Comparison of ENCODE assay signal across 16 mouse cellular contexts in genomic region chr9:70987210-70987609, GRCm38 (mm10). TPM values are rescaled to one million over a fixed set of nuclear protein-coding genes. Genes with fewer than 3 reads are reported as not detected.
DNase-seq lines count a peak whose midpoint lies in the region; ATAC-seq and TF ChIP-seq lines count a peak whose summit lies in the region.
"Had no signal": no experiment of that assay in that cellular context is flagged by ENCODE, and none has a peak within 500 bp of the region (broad histone marks: within the 10 kb centered on the region; RNA-seq: fewer than 3 reads in every experiment).

No protein-coding gene starts in this region.

- H3K27me3 ChIP-seq in forebrain, embryonic 12.5 days = no peaks in the 10 kb centered on the region
- H3K27me3 ChIP-seq in forebrain, embryonic 16.5 days (replicated peaks; ENCODE audit: control insufficient read depth, insufficient read depth, low read length) = no peaks in the 10 kb centered on the region
- H3K27me3 ChIP-seq in liver, postnatal 0 days (ENCODE audit: insufficient read depth, low read length) = no peaks in the 10 kb centered on the region
- H3K27me3 ChIP-seq in liver, embryonic 12.5 days (replicated peaks) = no peaks in the 10 kb centered on the region; the same call in 1 of the 2 replicates
- no peaks in the 10 kb centered on the region for H3K27me3 ChIP-seq in Patski
- no peaks in the 10 kb centered on the region for H3K27me3 ChIP-seq in midbrain, embryonic 11.5 days (ENCODE audit: control insufficient read depth, insufficient read depth, low read length)
- H3K27me3 ChIP-seq: heart, embryonic 12.5 days; hindbrain, embryonic 15.5 days; limb, embryonic 12.5 days had no signal

- 35% methylated on average over 2 of the region's 2 CpGs for WGBS in forebrain, embryonic 12.5 days
- WGBS in forebrain, embryonic 16.5 days = 45% methylated on average over 2 of the region's 2 CpGs
- WGBS in liver, postnatal 0 days (ENCODE audit: insufficient replicate concordance) = 37% methylated on average over 2 of the region's 2 CpGs
- 45% methylated on average over 2 of the region's 2 CpGs for WGBS in liver, embryonic 12.5 days (ENCODE audit: insufficient replicate concordance)
- WGBS in midbrain, embryonic 11.5 days = 21% methylated on average over 2 of the region's 2 CpGs

- H3K4me2 ChIP-seq in forebrain, embryonic 12.5 days = no peak overlapping the region
- H3K4me2 ChIP-seq in forebrain, embryonic 16.5 days (ENCODE audit: low read length) = no peak overlapping the region
- no peak overlapping the region for H3K4me2 ChIP-seq in liver, postnatal 0 days (ENCODE audit: low read depth, low read length)
- H3K4me2 ChIP-seq in liver, embryonic 12.5 days = no peak overlapping the region
- H3K4me2 ChIP-seq in midbrain, embryonic 11.5 days = no peak overlapping the region
- H3K4me2 ChIP-seq: heart, embryonic 12.5 days; hindbrain, embryonic 15.5 days; limb, embryonic 12.5 days had no signal

- H3K4me3 ChIP-seq in forebrain, embryonic 12.5 days (replicated peaks) = no peak overlapping the region
- H3K4me3 ChIP-seq in forebrain, embryonic 16.5 days (replicated peaks; ENCODE audit: low read length) = no peak overlapping the region
- no peak overlapping the region for H3K4me3 ChIP-seq in liver, postnatal 0 days (ENCODE audit: low read depth, low read length)
- H3K4me3 ChIP-seq in liver, embryonic 12.5 days = no peak overlapping the region
- no peak overlapping the region for H3K4me3 ChIP-seq in midbrain, embryonic 11.5 days (ENCODE audit: low read depth, low read length)
- H3K4me3 ChIP-seq: erythroblast, embryonic 14.5 days; heart, embryonic 12.5 days; hindbrain, embryonic 15.5 days; limb, embryonic 12.5 days had no signal

- H3K27ac ChIP-seq in forebrain, embryonic 12.5 days = no peak overlapping the region
- no peak overlapping the region for H3K27ac ChIP-seq in forebrain, embryonic 16.5 days (ENCODE audit: low read length)
- peak overlapping the region; percentile 67 for H3K27ac ChIP-seq in liver, postnatal 0 days (ENCODE audit: low read depth)
- no peak overlapping the region for H3K27ac ChIP-seq in liver, embryonic 12.5 days
- H3K27ac ChIP-seq in midbrain, embryonic 11.5 days (ENCODE audit: low read depth, low read length) = no peak overlapping the region
- H3K27ac ChIP-seq: hindbrain, embryonic 15.5 days; limb, embryonic 12.5 days had no signal

- no peaks in the 10 kb centered on the region for H3K9me3 ChIP-seq in forebrain, embryonic 12.5 days
- H3K9me3 ChIP-seq in forebrain, embryonic 16.5 days (ENCODE audit: control insufficient read depth, low read length) = no peaks in the 10 kb centered on the region
- H3K9me3 ChIP-seq in liver, postnatal 0 days (ENCODE audit: low read length) = peaks cover 6% of the 10 kb centered on the region; the same call in 1 of the 2 replicates
- H3K9me3 ChIP-seq in liver, embryonic 12.5 days (replicated peaks) = no peaks in the 10 kb centered on the region
- no peaks in the 10 kb centered on the region for H3K9me3 ChIP-seq in midbrain, embryonic 11.5 days (ENCODE audit: control insufficient read depth, low read length)
- H3K9me3 ChIP-seq: hindbrain, embryonic 15.5 days had no signal

- in situ Hi-C loops in Patski (cut with MboI; ENCODE audit: low pct_unique_long_range_greater_than_20kb) = no loop called here

- POLR2A ChIA-PET in Patski (lab: Charles Lee) = no interaction called here

- DNase-seq in liver, postnatal 0 days = peak; percentile 26
- DNase-seq in Patski (ENCODE audit: low read depth, low spot score) = peak; percentile 13
- no peak for DNase-seq in midbrain, embryonic 11.5 days (ENCODE audit: low spot score, missing footprints)
- DNase-seq in adrenal gland, postnatal 36 days = no peak
- no peak for DNase-seq in neural tube, embryonic 10.5 days (ENCODE audit: extremely low spot score, low spot score)
- DNase-seq: cerebellum, postnatal 36 days; lung, adult 2 months; thymus, postnatal 14 days had no signal

- TF ChIP-seq EP300 in liver, postnatal 0 days (IDR thresholded peaks at IDR 0.05; ENCODE audit: low read depth) = no peak

- H3K36me3 ChIP-seq in forebrain, embryonic 12.5 days (replicated peaks) = no peaks in the 10 kb centered on the region
- H3K36me3 ChIP-seq in forebrain, embryonic 16.5 days (ENCODE audit: control insufficient read depth, insufficient read depth) = no peaks in the 10 kb centered on the region
- no peaks in the 10 kb centered on the region for H3K36me3 ChIP-seq in liver, postnatal 0 days (replicated peaks; ENCODE audit: insufficient read depth, low read length)
- no peaks in the 10 kb centered on the region for H3K36me3 ChIP-seq in liver, embryonic 12.5 days
- H3K36me3 ChIP-seq in midbrain, embryonic 11.5 days (ENCODE audit: control insufficient read depth, insufficient read depth, low read length) = no peaks in the 10 kb centered on the region
- H3K36me3 ChIP-seq: heart, embryonic 12.5 days; hindbrain, embryonic 15.5 days; limb, embryonic 12.5 days had no signal

- 0 out of 2 replicates have a peak, but pooled peaks have one; percentile 44 for ATAC-seq in forebrain, embryonic 12.5 days (ENCODE audit: low FRiP score)
- ATAC-seq in forebrain, embryonic 16.5 days = no peak
- peak; percentile 82 for ATAC-seq in liver, postnatal 0 days
- no peak for ATAC-seq in liver, embryonic 12.5 days
- no peak for ATAC-seq in Patski
- ATAC-seq in midbrain, embryonic 11.5 days (ENCODE audit: low FRiP score) = peak; percentile 48; the same call in 1 of the 2 replicates

- CTCF ChIA-PET in Patski (lab: Charles Lee) = no interaction called here

- H3K9ac ChIP-seq in forebrain, embryonic 12.5 days = no peak overlapping the region
- H3K9ac ChIP-seq in forebrain, embryonic 16.5 days (replicated peaks; ENCODE audit: low read depth, low read length) = no peak overlapping the region
- no peak overlapping the region for H3K9ac ChIP-seq in liver, postnatal 0 days (replicated peaks)
- H3K9ac ChIP-seq in liver, embryonic 12.5 days = no peak overlapping the region
- H3K9ac ChIP-seq in midbrain, embryonic 11.5 days (ENCODE audit: low read length) = no peak overlapping the region
- H3K9ac ChIP-seq: heart, embryonic 12.5 days; hindbrain, embryonic 15.5 days; limb, embryonic 12.5 days had no signal

- peaks cover 4% of the 10 kb centered on the region; the same call in 1 of the 2 replicates for H3K4me1 ChIP-seq in forebrain, embryonic 12.5 days
- no peaks in the 10 kb centered on the region for H3K4me1 ChIP-seq in forebrain, embryonic 16.5 days (replicated peaks; ENCODE audit: control insufficient read depth, insufficient read depth, low read length)
- peaks cover 10% of the 10 kb centered on the region for H3K4me1 ChIP-seq in liver, postnatal 0 days (ENCODE audit: insufficient read depth)
- H3K4me1 ChIP-seq in liver, embryonic 12.5 days = peaks cover 6% of the 10 kb centered on the region; the same call in 1 of the 2 replicates
- 0 out of 2 replicates have a peak, but pooled peaks cover 2% of the 10 kb centered on the region for H3K4me1 ChIP-seq in midbrain, embryonic 11.5 days (ENCODE audit: control insufficient read depth, insufficient read depth, low read length)
- H3K4me1 ChIP-seq: heart, embryonic 12.5 days; hindbrain, embryonic 15.5 days had no signal

- no peak for TF ChIP-seq CTCF in liver, postnatal 0 days (IDR thresholded peaks at IDR 0.05; ENCODE audit: low read depth)
- no peak for TF ChIP-seq CTCF in Patski (IDR thresholded peaks at IDR 0.05)

RNA-seq across cellular contexts. Expression of gene Lipc, which starts 35.2 kb away (rescaled TPM):
- not detected in 2 replicates for polyA plus RNA-seq in forebrain, embryonic 12.5 days (2016; fragmentation: Nextera tagmentation; extraction: Ambion mirVana)
- 0.22 and 0.26 TPM in 2 replicates for polyA plus RNA-seq in forebrain, embryonic 16.5 days (2015; fragmentation: Nextera tagmentation; extraction: Ambion mirVana)
- polyA plus RNA-seq in liver, postnatal 0 days (2015; fragmentation: Nextera tagmentation; extraction: Ambion mirVana) = 104 and 108 TPM in 2 replicates
- polyA plus RNA-seq in liver, embryonic 12.5 days (2016; fragmentation: Nextera tagmentation; extraction: Ambion mirVana) = 15.4 and 17.5 TPM in 2 replicates
- 0.17 TPM for polyA plus RNA-seq in Patski (2021)
- polyA plus RNA-seq in midbrain, embryonic 11.5 days (2014; fragmentation: Nextera tagmentation; extraction: Ambion mirVana) = not detected in 2 replicates
- total RNA-seq in adrenal gland, postnatal 36 days (2021) = under 1 TPM in 1 of 2 experiments, not detected in 1; 0.36 TPM
- total RNA-seq: adrenal gland, adult 18-20 months had no signal
- polyA plus RNA-seq: hindbrain, embryonic 15.5 days; limb, embryonic 12.5 days had no signal

Comparison
In these comparisons a context has a peak if more than half of its experiments do, and no peak if none do; other contexts are left out.
1. ATAC-seq: peak in forebrain, embryonic 12.5 days (single experiment), liver, postnatal 0 days (single experiment) and midbrain, embryonic 11.5 days (single experiment); none in forebrain, embryonic 16.5 days (single experiment), liver, embryonic 12.5 days (single experiment) and Patski (single experiment).
2. DNase-seq: peak in liver, postnatal 0 days (single experiment) and Patski (single experiment); none in midbrain, embryonic 11.5 days (single experiment), adrenal gland, postnatal 36 days (0 of 2) and neural tube, embryonic 10.5 days (single experiment).
3. RNA of gene Lipc, which starts 35.2 kb away (polyA plus RNA-seq): 104 to 108 TPM in liver, postnatal 0 days and 15.4 to 17.5 TPM in liver, embryonic 12.5 days; 0.22 to 0.26 TPM in forebrain, embryonic 16.5 days, 0.17 TPM in Patski (single experiment), not detected in forebrain, embryonic 12.5 days and not detected in midbrain, embryonic 11.5 days; every median in the first group is over 10 times any median in the second.